In the genomic region with DNA sequence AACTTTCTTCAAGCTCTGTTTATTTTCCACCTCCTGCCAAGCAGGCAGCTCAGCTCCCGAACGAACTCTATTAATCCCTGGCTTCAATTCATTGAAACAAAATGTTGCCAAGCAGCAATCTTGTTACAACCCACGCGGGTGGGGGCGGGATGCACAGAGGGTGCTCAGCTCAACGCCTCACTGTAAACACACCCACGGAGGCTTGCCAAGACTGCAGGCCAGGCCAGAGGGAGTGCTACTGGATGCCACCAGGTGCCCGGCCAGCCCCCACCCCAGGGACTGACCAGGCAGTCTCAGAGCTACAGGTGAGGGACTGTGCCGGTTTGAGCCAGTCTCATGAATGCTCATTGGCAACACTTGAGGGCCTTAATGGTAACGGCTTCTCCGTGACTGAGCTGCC, we compare ENCODE assay signal across 8 mouse cellular contexts. TPM values are rescaled to one million over a fixed set of nuclear protein-coding genes. Genes with fewer than 3 reads are reported as not detected.
DNase-seq lines count a peak whose midpoint lies in the region; ATAC-seq and TF ChIP-seq lines count a peak whose summit lies in the region.

No protein-coding gene starts in this region.

- no peaks in the 10 kb centered on the region for H3K4me1 ChIP-seq in liver, embryonic 11.5 days (replicated peaks; ENCODE audit: control insufficient read depth, insufficient read depth, low read length)

- no peak overlapping the region for H3K4me3 ChIP-seq in left cerebral cortex, adult 2 months
- H3K4me3 ChIP-seq in liver, embryonic 11.5 days (ENCODE audit: low read depth, low read length): no peak overlapping the region

- H3K36me3 ChIP-seq in liver, embryonic 11.5 days (ENCODE audit: control insufficient read depth, insufficient read depth, low read length): no peaks in the 10 kb centered on the region

- ATAC-seq in liver, embryonic 11.5 days (replicated peaks; ENCODE audit: low FRiP score): no peak

- H3K9ac ChIP-seq in liver, embryonic 11.5 days (ENCODE audit: low read depth, low read length): no peak overlapping the region

- H3K27ac ChIP-seq in left cerebral cortex, adult 2 months: peak overlapping the region; percentile 51
- H3K27ac ChIP-seq in liver, embryonic 11.5 days (ENCODE audit: low read depth, low read length): no peak overlapping the region

- no peak for TF ChIP-seq CTCF in left cerebral cortex, adult 2 months (IDR thresholded peaks at IDR 0.05)

- intact Hi-C loops in left cerebral cortex, adult 2 months (cut with DNase I): loop anchor here (2.0 to 5.0 kb wide), 3 partner anchors 51 to 66 kb away; a partner anchor contains a TSS

- 67% methylated on average over 11 of the region's 11 CpGs for WGBS in liver, embryonic 11.5 days

- no peaks in the 10 kb centered on the region for H3K27me3 ChIP-seq in liver, embryonic 11.5 days (replicated peaks; ENCODE audit: control insufficient read depth, insufficient read depth, low read length)

- no peaks in the 10 kb centered on the region for H3K9me3 ChIP-seq in liver, embryonic 11.5 days (ENCODE audit: control insufficient read depth, low read length)

- DNase-seq in adrenal gland, postnatal 14 days: peak; percentile 33
- DNase-seq in adrenal gland, postnatal 4 days (ENCODE audit: low spot score in 2 of 2): no peak
- DNase-seq in cerebellum, adult 18-20 months: peak; percentile 69 to 71
- DNase-seq in kidney, adult 18-20 months: peak; percentile 60
- peak; percentile 75 to 83 for DNase-seq in left cerebral cortex, adult 2 months (ENCODE audit: extremely low spot score in 1 of 2, low spot score in 2 of 2)
- peak; percentile 86 to 91 for DNase-seq in right cerebral cortex, adult 2 months (ENCODE audit: low spot score in 2 of 2)
- no peak for DNase-seq in liver, embryonic 11.5 days (ENCODE audit: low spot score)
- no peak for DNase-seq in urinary bladder, postnatal 10 days (ENCODE audit: low spot score)

- no peak overlapping the region for H3K4me2 ChIP-seq in liver, embryonic 11.5 days

RNA-seq across cellular contexts. Expression of a gene that starts 50.9 kb away (rescaled TPM):
- total RNA-seq in adrenal gland, postnatal 14 days (2021): 4.7 and 5.5 TPM in 2 replicates
- 1 to 10 TPM; 7.6 to 8.4 TPM for total RNA-seq in adrenal gland, postnatal 4 days (2021)
- 100 to 1,000 TPM; 729 to 754 TPM for total RNA-seq in left cerebral cortex, adult 2 months (2021)
- polyA plus RNA-seq in liver, embryonic 11.5 days (2014; fragmentation: Nextera tagmentation; extraction: Ambion mirVana): 0.58 and 0.62 TPM in 2 replicates

Comparison
In these comparisons a context has a peak if more than half of its experiments do, and no peak if none do; other contexts are left out.
1. DNase-seq: peak in adrenal gland, postnatal 14 days (single experiment), cerebellum, adult 18-20 months (2 of 2), kidney, adult 18-20 months (single experiment), left cerebral cortex, adult 2 months (2 of 2) and right cerebral cortex, adult 2 months (2 of 2); none in adrenal gland, postnatal 4 days (0 of 2), liver, embryonic 11.5 days (single experiment) and urinary bladder, postnatal 10 days (single experiment).
2. RNA of a gene that starts 50.9 kb away (total RNA-seq): 729 to 754 TPM in left cerebral cortex, adult 2 months; 7.6 to 8.4 TPM in adrenal gland, postnatal 4 days and 4.7 to 5.5 TPM in adrenal gland, postnatal 14 days; every median in the first group is over 10 times any median in the second.